Mouse (Mus musculus) bone marrow macrophage, adult 2 months (primary cell): ENCODE data around the gene Sesn1.

Experiments used
- CTCF ChIP-seq: IDR thresholded peaks from 2 replicates; pipeline ENCODE4 v1.5.1; 2012; ENCODE audit warnings: low read depth, mild to moderate bottlenecking, low read length, moderate library complexity
- POLR2A ChIP-seq: IDR thresholded peaks from 2 replicates; pipeline ENCODE4 v1.6.1; 2012; ENCODE audit warnings: mild to moderate bottlenecking, low read depth, low read length, borderline replicate concordance

DNA sequence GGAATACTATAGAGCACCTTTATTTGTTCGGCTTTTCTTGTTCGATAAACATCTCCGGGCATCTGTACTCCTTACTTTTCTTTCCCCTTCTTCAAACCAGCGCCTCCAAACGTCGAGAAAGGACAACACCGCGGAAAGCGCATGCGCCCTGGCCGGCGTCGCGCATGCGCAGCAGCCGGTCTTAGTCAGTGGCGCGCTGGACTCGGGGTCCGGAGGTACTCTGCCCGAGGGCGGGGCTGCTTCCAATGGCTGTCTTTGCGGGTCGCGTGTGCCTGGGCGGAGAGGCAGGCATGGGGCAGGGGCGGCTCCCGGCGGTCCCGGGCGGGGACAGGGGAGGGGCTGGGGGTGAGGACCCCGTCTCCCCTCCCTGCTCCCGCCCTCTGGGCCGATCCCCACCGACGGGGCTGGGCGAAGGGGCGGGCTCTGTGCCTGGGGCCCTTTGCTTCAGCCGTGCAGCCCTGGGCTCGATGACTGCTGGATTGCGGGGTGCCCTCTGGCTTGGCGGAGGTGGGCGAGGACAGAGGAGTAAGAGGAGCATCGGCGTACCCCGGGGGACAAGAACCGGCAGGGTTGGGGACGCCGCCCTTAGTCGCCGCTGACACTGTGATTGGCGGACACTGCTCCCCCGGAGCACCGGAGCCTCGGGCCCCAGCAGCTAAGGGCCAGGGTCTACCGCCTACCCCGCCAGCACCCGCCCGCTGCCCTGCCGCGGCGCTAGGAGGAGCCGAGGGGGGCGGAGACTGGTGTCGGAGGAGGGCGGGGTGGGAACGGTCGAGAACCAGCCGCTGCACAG, at the start of gene Sesn1, which contains the start of gene Cep57l1:
- no peak for TF ChIP-seq POLR2A
- TF ChIP-seq CTCF = no peak
